Comparison of ENCODE assay signal across 8 mouse cellular contexts in the genomic region with DNA sequence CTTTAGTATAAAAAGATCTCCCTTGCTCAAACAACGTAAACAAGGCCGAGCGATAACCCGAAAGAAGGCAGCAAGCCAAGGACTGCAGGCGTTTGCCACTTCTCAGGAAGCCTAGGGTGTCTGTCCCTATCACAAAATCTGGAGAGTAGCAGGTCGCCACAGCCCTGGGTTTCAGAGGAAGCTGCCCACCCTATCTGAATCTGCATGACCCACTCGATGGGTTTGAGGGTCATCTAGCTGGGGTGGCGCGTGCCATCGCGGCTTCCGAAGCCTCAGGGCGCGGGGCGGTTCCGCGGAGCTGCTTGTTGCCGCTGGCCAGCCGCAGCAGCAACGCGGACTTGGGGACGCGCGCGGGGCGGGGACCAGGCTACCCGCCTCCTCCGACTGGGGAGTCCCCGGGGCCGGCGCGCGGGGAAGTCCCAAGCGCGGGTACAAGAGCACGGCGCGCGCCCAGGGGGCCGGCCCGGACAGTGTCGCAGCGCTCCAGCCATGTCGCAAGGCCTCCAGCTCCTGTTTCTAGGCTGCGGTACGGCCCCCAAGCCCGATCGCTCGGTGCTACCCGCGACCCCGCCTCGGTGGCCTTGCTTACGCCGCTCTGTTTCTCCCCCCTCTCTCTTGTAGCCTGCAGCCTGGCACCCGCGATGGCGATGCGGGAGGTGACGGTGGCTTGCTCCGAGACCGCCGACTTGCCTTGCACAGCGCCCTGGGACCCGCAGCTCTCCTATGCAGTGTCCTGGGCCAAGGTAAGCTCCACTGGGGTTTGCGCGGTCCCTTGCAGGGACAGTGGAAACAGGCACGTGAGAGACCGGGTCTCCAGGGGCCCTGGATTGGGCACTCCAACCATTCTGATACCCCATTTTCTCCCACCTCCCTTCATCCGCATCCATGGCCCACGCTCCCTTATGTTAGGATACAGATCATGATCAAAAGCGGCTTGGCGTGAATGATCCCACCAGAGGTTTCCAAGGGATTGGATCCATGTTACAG. TPM values are rescaled to one million over a fixed set of nuclear protein-coding genes. Genes with fewer than 3 reads are reported as not detected.
DNase-seq lines count a peak whose midpoint lies in the region; ATAC-seq lines count a peak whose summit lies in the region.

A gene (plus strand): TSS at position 51 of the 987 bp plus-strand sequence.

- ATAC-seq in hindbrain, embryonic 13.5 days (ENCODE audit: low FRiP score): peak; percentile 65

- H3K9ac ChIP-seq in hindbrain, embryonic 13.5 days: peak within 1 kb of the TSS; percentile 86

- H3K27ac ChIP-seq in hindbrain, embryonic 13.5 days: peak within 1 kb of the TSS; percentile 55

- peak; percentile 58 for DNase-seq in T-cell, adult 2 months (ENCODE audit: low spot score)
- peak; percentile 67 for DNase-seq in cerebellum, adult 8-10 months
- DNase-seq in gastrocnemius, adult 18-20 months (ENCODE audit: low spot score): peak; percentile 59
- DNase-seq in layer of hippocampus, postnatal 25 days (ENCODE audit: extremely low spot score in 1 of 2, low spot score in 1 of 2): peak; percentile 28 to 36
- peak; percentile 77 for DNase-seq in lung, postnatal 36 days
- peak; percentile 31 for DNase-seq in retina, postnatal 7 days (ENCODE audit: low read depth, low spot score)
- peak; percentile 26 to 62 for DNase-seq in urinary bladder, postnatal 36 days (ENCODE audit: low spot score in 2 of 2)

- H3K9me3 ChIP-seq in hindbrain, embryonic 13.5 days: no peaks in the 10 kb centered on the region

- H3K4me1 ChIP-seq in hindbrain, embryonic 13.5 days (replicated peaks): peaks cover 30% of the 10 kb centered on the region

- peaks cover 32% of the 10 kb centered on the region for H3K27me3 ChIP-seq in hindbrain, embryonic 13.5 days

- peak within 1 kb of the TSS; percentile 85 for H3K4me2 ChIP-seq in hindbrain, embryonic 13.5 days

- WGBS in hindbrain, embryonic 13.5 days: 5% methylated on average over 73 of the region's 73 CpGs

- H3K4me3 ChIP-seq in hindbrain, embryonic 13.5 days: peak within 1 kb of the TSS; percentile 65

- no peaks in the 10 kb centered on the region for H3K36me3 ChIP-seq in hindbrain, embryonic 13.5 days

RNA-seq across cellular contexts. Expression of the gene that starts here (rescaled TPM):
- total RNA-seq in gastrocnemius, adult 18-20 months (2021): under 1 TPM; 0.32 to 0.76 TPM
- polyA plus RNA-seq in hindbrain, embryonic 13.5 days (2015; fragmentation: Nextera tagmentation; extraction: Ambion mirVana): 17.4 and 18.1 TPM in 2 replicates
- total RNA-seq in layer of hippocampus, postnatal 25 days (2021): 1 to 10 TPM; 7.1 to 7.2 TPM

Comparison
In these comparisons a context has a peak if more than half of its experiments do, and no peak if none do; other contexts are left out.
1. Peak in every context shown above with its lines: DNase-seq, ATAC-seq, H3K4me3 ChIP-seq and H3K27ac ChIP-seq.
2. RNA of the gene that starts here (total RNA-seq): 7.1 to 7.2 TPM in layer of hippocampus, postnatal 25 days; 0.32 to 0.76 TPM in gastrocnemius, adult 18-20 months; every median in the first group is over 4 times any median in the second.
3. Peak in DNase-seq in gastrocnemius, adult 18-20 months; RNA of the gene not detected or under 1 TPM.